Mouse (Mus musculus): ENCODE results near the gene 2210010C04Rik.

The 2210010C04Rik gene

GRCm38 (mm10) chr6:41035409-41035808, at the start of gene 2210010C04Rik:
Gene 2210010C04Rik (minus strand): TSS chr6:41035509.
- no peak for DNase-seq

- no peak for DNase-seq
Measured at GRCm38 (mm10) chr6:41080121-41080520, 44.8 kb upstream of the 2210010C04Rik start.

- DNase-seq: no peak
Measured at GRCm38 (mm10) chr6:41078539-41079303, 43.4 kb upstream of the 2210010C04Rik start.

- DNase-seq: no peak
Measured at GRCm38 (mm10) chr6:41075753-41076152, 40.4 kb upstream of the 2210010C04Rik start.

GRCm38 (mm10) chr6:41063332-41063731, 28.0 kb upstream of the 2210010C04Rik start:
- no peak for DNase-seq

GRCm38 (mm10) chr6:41062746-41063145, 27.4 kb upstream of the 2210010C04Rik start:
- DNase-seq: no peak

- DNase-seq: no peak
Measured at GRCm38 (mm10) chr6:41062081-41062480, 26.8 kb upstream of the 2210010C04Rik start.

GRCm38 (mm10) chr6:41061085-41061484, 25.8 kb upstream of the 2210010C04Rik start:
- no peak for DNase-seq

GRCm38 (mm10) chr6:41057653-41058052, 22.3 kb upstream of the 2210010C04Rik start:
- DNase-seq: no peak

GRCm38 (mm10) chr6:41055581-41055980, 20.3 kb upstream of the 2210010C04Rik start:
- DNase-seq: peak; percentile 49

GRCm38 (mm10) chr6:41054379-41054778, 19.1 kb upstream of the 2210010C04Rik start:
- no peak for DNase-seq

GRCm38 (mm10) chr6:41051824-41052223, 16.5 kb upstream of the 2210010C04Rik start:
- DNase-seq: no peak

GRCm38 (mm10) chr6:41048602-41049001, 13.3 kb upstream of the 2210010C04Rik start:
- DNase-seq: no peak

- no peak for DNase-seq
Measured at GRCm38 (mm10) chr6:41047961-41048360, 12.7 kb upstream of the 2210010C04Rik start.

GRCm38 (mm10) chr6:41047202-41047601, 11.9 kb upstream of the 2210010C04Rik start:
- DNase-seq: no peak

GRCm38 (mm10) chr6:41046553-41046952, 11.2 kb upstream of the 2210010C04Rik start:
- no peak for DNase-seq

- no peak for DNase-seq
Measured at GRCm38 (mm10) chr6:41044753-41045152, 9.4 kb upstream of the 2210010C04Rik start.

GRCm38 (mm10) chr6:41044314-41044713, 9.0 kb upstream of the 2210010C04Rik start:
- DNase-seq: no peak

GRCm38 (mm10) chr6:41032802-41033201, 2.5 kb downstream of the 2210010C04Rik start:
- DNase-seq: no peak

GRCm38 (mm10) chr6:41032231-41032630, 3.1 kb downstream of the 2210010C04Rik start:
- DNase-seq: no peak

- no peak for DNase-seq
Measured at GRCm38 (mm10) chr6:41030821-41031220, 4.5 kb downstream of the 2210010C04Rik start.

GRCm38 (mm10) chr6:41027053-41027452, 8.3 kb downstream of the 2210010C04Rik start:
- DNase-seq: no peak

- DNase-seq: no peak
Measured at GRCm38 (mm10) chr6:41025873-41026650, 9.2 kb downstream of the 2210010C04Rik start.

- DNase-seq: no peak
Measured at GRCm38 (mm10) chr6:41019140-41019539, 16.2 kb downstream of the 2210010C04Rik start.

Measured in retina, postnatal 1 day (tissue).